Mouse (Mus musculus) heart, adult 2 months (tissue): ENCODE measurements at regions not wholly inside any gene's neighbourhood (a gene's known extent, or its start where the extent isn't known, plus 50 kb on each side); places are given as distances from the start of the nearest gene placed in this dataset.

Experiments used
- CTCF ChIP-seq: fragments of 200-600 bp; IDR thresholded peaks from 2 replicates; pipeline ENCODE4 v1.8.1; 2022; ENCODE audit warnings: antibody characterized with exemption, mild to moderate bottlenecking, moderate library complexity
- EP300 ChIP-seq: fragments of 200-500 bp; IDR thresholded peaks from 2 replicates; pipeline ENCODE4 v1.6.1; 2011; ENCODE audit warnings: low read depth, low read length, control low read depth; ENCODE audit not compliant: insufficient read depth
- POLR2A ChIP-seq: fragments of 200-500 bp; IDR thresholded peaks from 2 replicates; pipeline ENCODE4 v1.6.1; 2011; ENCODE audit warnings: mild to moderate bottlenecking, low read depth, low read length, control low read depth; ENCODE audit not compliant: insufficient read depth

- no peak for TF ChIP-seq POLR2A
- no peak for TF ChIP-seq EP300
- TF ChIP-seq CTCF = no peak
These were observed 124.0 kb upstream of the Clnk start for GRCm38 (mm10) chr5:39000643-39001042.
